Mouse (Mus musculus) lung, embryonic 16.5 days (tissue): ENCODE data around the gene Uxs1. TPM values are rescaled to one million over a fixed set of nuclear protein-coding genes. Genes with fewer than 3 reads are reported as not detected.
A peak's percentile ranks its signal among the peaks of the same experiment; 100 is the strongest.

Experiments used
- ATAC-seq: fragments of 200-750 bp; cut with Nextera tagmentation; 2 replicates; pipeline ENCODE4 v1.8.0; 2017; ENCODE audit warnings: low read depth, mild to moderate bottlenecking, moderate library complexity
- H3K27ac ChIP-seq: fragments of 300-500 bp; sonication (generic); 2 replicates; pipeline ENCODE4 v1.5.1; 2014; ENCODE audit warnings: mild to moderate bottlenecking, control low read depth, low read length
- H3K27me3 ChIP-seq: fragments of 300-500 bp; sonication (generic); 2 replicates; pipeline ENCODE4 v1.6.1; 2014; ENCODE audit warnings: low read depth, low read length, mixed read lengths; ENCODE audit not compliant: control insufficient read depth, insufficient read depth
- H3K36me3 ChIP-seq: fragments of 300-500 bp; sonication (generic); 2 replicates; pipeline ENCODE4 v1.6.1; 2014; ENCODE audit warnings: low read length; ENCODE audit not compliant: control insufficient read depth, insufficient read depth
- H3K4me1 ChIP-seq: fragments of 300-500 bp; sonication (generic); replicated peaks from 2 replicates; pipeline ENCODE4 v1.6.1; 2014; ENCODE audit warnings: low read length, mixed read lengths; ENCODE audit not compliant: control insufficient read depth, insufficient read depth
- H3K4me2 ChIP-seq: fragments of 300-500 bp; sonication (generic); 2 replicates; pipeline ENCODE4 v1.6.1; 2014; ENCODE audit warnings: low read depth, low read length, control low read depth
- H3K4me3 ChIP-seq: fragments of 300-500 bp; sonication (generic); 2 replicates; pipeline ENCODE4 v1.5.1; 2014; ENCODE audit warnings: mild to moderate bottlenecking, low read length, control low read depth
- H3K9ac ChIP-seq: fragments of 300-500 bp; sonication (generic); 2 replicates; pipeline ENCODE4 v1.6.1; 2014; ENCODE audit warnings: low read length, control low read depth
- H3K9me3 ChIP-seq: fragments of 300-500 bp; sonication (generic); 2 replicates; pipeline ENCODE4 v1.6.1; 2016; ENCODE audit warnings: low read length; ENCODE audit not compliant: control insufficient read depth
- WGBS: fragments of 180-500 bp; shearing (Covaris S2); extraction: QIAGEN DNeasy Blood & Tissue Kit; methylation state at CpG from one replicate; pipeline ENCODE4 v1.1.7; 2014; 5-methylcytosine and 5-hydroxymethylcytosine counted together
- polyA plus RNA-seq: library from polyadenylated mRNA; unstranded; fragments of >200 nt; fragmentation: Nextera tagmentation; extraction: Ambion mirVana; gene quantifications from 2 replicates; pipeline ENCODE4 v1.2.1, GENCODE M21; 2015

Gene Uxs1
- polyA plus RNA-seq, 1 experiment from 2014 or later = 28.6 TPM

GRCm38 (mm10) chr1:43730491-43730924 is 97.1 kb downstream of the Uxs1 start, which contains the start of gene 1500015O10Rik:
Gene 1500015O10Rik (plus strand): TSS chr1:43730602.
- no peaks in the 10 kb centered on the region for H3K27me3 ChIP-seq

GRCm38 (mm10) chr1:43722459-43722858 is 105.1 kb downstream of the Uxs1 start:
- ATAC-seq = no peak
- no peak overlapping the region for H3K9ac ChIP-seq
- 65% methylated on average over 1 of the region's 1 CpGs for WGBS
- H3K27me3 ChIP-seq = no peaks in the 10 kb centered on the region
- H3K9me3 ChIP-seq = no peaks in the 10 kb centered on the region
- no peak overlapping the region for H3K4me2 ChIP-seq
- no peak overlapping the region for H3K4me3 ChIP-seq
- H3K4me1 ChIP-seq = peaks cover 3% of the 10 kb centered on the region; the same call in 1 of the 2 replicates
- no peak overlapping the region for H3K27ac ChIP-seq
- H3K36me3 ChIP-seq = no peaks in the 10 kb centered on the region

More at GRCm38 (mm10) chr1:43730491-43730924, 97.1 kb downstream of the Uxs1 start, which contains the start of gene 1500015O10Rik:
- 29% methylated on average over 16 of the region's 16 CpGs for WGBS
- Histone ChIP-seq H3K36me3 (no peaks in the 10 kb centered on the region), H3K4me3 (peak within 1 kb of the TSS; percentile 26), H3K9me3 (0 out of 2 replicates have a peak, but pooled peaks cover 2% of the 10 kb centered on the region), H3K27ac (peak within 1 kb of the TSS; percentile 63), H3K9ac (peak within 1 kb of the TSS; percentile 39), H3K4me2 (peak within 1 kb of the TSS; percentile 49), H3K4me1 (peaks cover 11% of the 10 kb centered on the region)
- peak; percentile 94 for ATAC-seq

- no peaks in the 10 kb centered on the region for H3K27me3 ChIP-seq
- H3K4me2 ChIP-seq = no peak overlapping the region
- no peak overlapping the region for H3K4me3 ChIP-seq
- H3K9ac ChIP-seq = no peak overlapping the region
- H3K4me1 ChIP-seq = peaks cover 9% of the 10 kb centered on the region
- H3K27ac ChIP-seq = no peak overlapping the region
- H3K36me3 ChIP-seq = no peaks in the 10 kb centered on the region
- no peak for ATAC-seq
- WGBS = 50% methylated on average over 2 of the region's 2 CpGs
- H3K9me3 ChIP-seq = no peaks in the 10 kb centered on the region
These were observed 108.8 kb downstream of the Uxs1 start for GRCm38 (mm10) chr1:43718793-43719192.

- H3K9ac ChIP-seq = no peak overlapping the region
- no peak overlapping the region for H3K4me3 ChIP-seq
- H3K4me1 ChIP-seq = peaks cover 9% of the 10 kb centered on the region
- no peak overlapping the region for H3K4me2 ChIP-seq
- peak; percentile 81 for ATAC-seq
- no peaks in the 10 kb centered on the region for H3K27me3 ChIP-seq
- H3K9me3 ChIP-seq = no peaks in the 10 kb centered on the region
- 45% methylated on average over 7 of the region's 7 CpGs for WGBS
- no peak overlapping the region for H3K27ac ChIP-seq
- H3K36me3 ChIP-seq = no peaks in the 10 kb centered on the region
These were observed 109.6 kb downstream of the Uxs1 start for GRCm38 (mm10) chr1:43717967-43718366.

GRCm38 (mm10) chr1:43714841-43715240 is 112.8 kb downstream of the Uxs1 start:
- Histone ChIP-seq H3K9me3 (no peaks in the 10 kb centered on the region), H3K27me3 (no peaks in the 10 kb centered on the region), H3K9ac (no peak overlapping the region), H3K4me1 (peaks cover 9% of the 10 kb centered on the region), H3K36me3 (no peaks in the 10 kb centered on the region), H3K4me3 (no peak overlapping the region), H3K27ac (no peak overlapping the region), H3K4me2 (no peak overlapping the region)
- ATAC-seq = peak; percentile 59; the same call in 1 of the 2 replicates
- 44% methylated on average over 2 of the region's 2 CpGs for WGBS

- Histone ChIP-seq H3K9me3 (no peaks in the 10 kb centered on the region), H3K4me3 (no peak overlapping the region), H3K9ac (peak overlapping the region; percentile 34), H3K27ac (peak overlapping the region; percentile 86), H3K4me1 (peaks cover 25% of the 10 kb centered on the region), H3K4me2 (peak overlapping the region; percentile 27; the same call in 1 of the 2 replicates), H3K27me3 (no peaks in the 10 kb centered on the region), H3K36me3 (no peaks in the 10 kb centered on the region)
- peak; percentile 88 for ATAC-seq
- WGBS = 8% methylated on average over 4 of the region's 4 CpGs
These were observed 129.0 kb downstream of the Uxs1 start for GRCm38 (mm10) chr1:43698577-43699000.

Other genes with a start within 250 kb of the Uxs1 start
- 26.5 and 26.6 TPM in 2 replicates for gene 1500015O10Rik, start 97.2 kb downstream of the Uxs1 start, polyA plus RNA-seq
- gene Tpp2, start 105.8 kb upstream of the Uxs1 start, polyA plus RNA-seq = 62.9 and 63.4 TPM in 2 replicates
- 0.40 and 0.55 TPM in 2 replicates for gene Mettl21c, start 192.2 kb upstream of the Uxs1 start, polyA plus RNA-seq
- gene Gm8251, start 234.1 kb upstream of the Uxs1 start, polyA plus RNA-seq = 0.08 and 0.11 TPM in 2 replicates